Mouse (Mus musculus): Measurements from ENCODE around the gene Acsbg1. TPM values are rescaled to one million over a fixed set of nuclear protein-coding genes. Genes with fewer than 3 reads are reported as not detected.

Acsbg1 gene
- polyA plus RNA-seq, 1 experiment from 2014 or later, result 59.8 TPM

Small RNAs within 50 kb of the gene (microRNA-seq; reads per million reads assigned to microRNA genes)
- not detected for gene Mir5710

Other genes starting within 250 kb of the Acsbg1 start
- 52.8 and 65.4 TPM in 2 replicates for gene Dmxl2, start 160.2 kb downstream of the Acsbg1 start, polyA plus RNA-seq (2015; fragmentation: Nextera tagmentation; extraction: Ambion mirVana)
- 0.05 TPM in 1 of 2 replicates, not detected in the other for gene Sh2d7, start 122.9 kb downstream of the Acsbg1 start, polyA plus RNA-seq (2015; fragmentation: Nextera tagmentation; extraction: Ambion mirVana)
- 61.7 and 78.6 TPM in 2 replicates for gene Cib2, start 101.7 kb downstream of the Acsbg1 start, polyA plus RNA-seq (2015; fragmentation: Nextera tagmentation; extraction: Ambion mirVana)
- 164 and 191 TPM in 2 replicates for gene Idh3a, start 75.5 kb downstream of the Acsbg1 start, polyA plus RNA-seq (2015; fragmentation: Nextera tagmentation; extraction: Ambion mirVana)
- gene Dnaja4, start 37.0 kb upstream of the Acsbg1 start, polyA plus RNA-seq (2015; fragmentation: Nextera tagmentation; extraction: Ambion mirVana), result 9.1 and 10.0 TPM in 2 replicates
- gene Wdr61, start 72.6 kb upstream of the Acsbg1 start, polyA plus RNA-seq (2015; fragmentation: Nextera tagmentation; extraction: Ambion mirVana), result 90.1 and 93.3 TPM in 2 replicates
- gene Crabp1, start 102.9 kb upstream of the Acsbg1 start, polyA plus RNA-seq (2015; fragmentation: Nextera tagmentation; extraction: Ambion mirVana), result 225 and 236 TPM in 2 replicates
- 28.1 and 34.7 TPM in 2 replicates for gene Ireb2, start 201.9 kb upstream of the Acsbg1 start, polyA plus RNA-seq (2015; fragmentation: Nextera tagmentation; extraction: Ambion mirVana)

All from hindbrain, embryonic 16.5 days (tissue).